Mouse (Mus musculus): Measurements from ENCODE around the gene Sgip1. TPM values are rescaled to one million over a fixed set of nuclear protein-coding genes. Genes with fewer than 3 reads are reported as not detected.

Gene Sgip1
- total RNA-seq, 2 experiments from 2014 or later, result 273 to 280 TPM

DNA sequence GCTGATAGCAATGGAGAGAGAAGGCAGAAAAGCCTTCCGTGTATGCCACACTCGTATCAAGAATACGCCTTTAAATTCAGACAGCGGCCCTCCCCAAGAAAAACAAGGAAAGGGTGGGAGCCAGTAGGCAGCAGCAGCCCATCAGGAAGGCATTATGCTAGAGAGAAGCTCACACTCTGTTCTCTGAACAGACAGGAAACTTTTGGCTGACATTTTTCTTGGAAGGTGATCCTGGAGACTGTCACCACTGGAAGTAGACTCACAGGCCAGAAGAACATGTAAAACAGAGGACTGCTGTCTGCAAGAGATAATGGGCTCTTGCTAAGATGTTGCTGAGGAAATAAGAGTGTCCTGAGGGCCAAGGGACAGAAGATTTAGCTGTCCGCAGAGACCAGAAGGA, 158.6 kb downstream of the Sgip1 start:
- no peak for DNase-seq

- DNase-seq, result no peak
Measured at GRCm38 (mm10) chr4:102900166-102900565, 159.1 kb downstream of the Sgip1 start.

GRCm38 (mm10) chr4:102907843-102908427, 166.8 kb downstream of the Sgip1 start:
- DNase-seq, result no peak

DNA sequence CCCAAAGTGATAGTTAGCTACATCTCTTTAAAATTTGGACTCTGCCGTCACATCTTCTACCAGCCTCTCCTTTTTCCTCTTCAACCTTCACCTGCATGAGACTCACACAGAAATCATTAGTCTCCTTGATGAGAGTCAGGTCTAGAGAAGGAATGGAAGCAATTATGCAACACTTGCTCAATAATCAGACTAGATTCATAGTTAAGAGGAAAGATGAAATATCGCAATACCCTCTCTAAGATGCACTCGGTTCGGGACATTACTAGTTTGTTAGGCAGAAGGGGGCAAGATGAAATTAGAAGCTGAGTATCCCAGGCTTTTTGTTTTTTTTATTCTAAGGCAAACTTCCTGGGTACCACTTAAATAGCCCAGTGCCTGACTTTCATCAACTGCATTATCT, 169.1 kb downstream of the Sgip1 start:
- DNase-seq, result no peak

GRCm38 (mm10) chr4:102913176-102913575, 172.1 kb downstream of the Sgip1 start:
- DNase-seq, result no peak

DNA sequence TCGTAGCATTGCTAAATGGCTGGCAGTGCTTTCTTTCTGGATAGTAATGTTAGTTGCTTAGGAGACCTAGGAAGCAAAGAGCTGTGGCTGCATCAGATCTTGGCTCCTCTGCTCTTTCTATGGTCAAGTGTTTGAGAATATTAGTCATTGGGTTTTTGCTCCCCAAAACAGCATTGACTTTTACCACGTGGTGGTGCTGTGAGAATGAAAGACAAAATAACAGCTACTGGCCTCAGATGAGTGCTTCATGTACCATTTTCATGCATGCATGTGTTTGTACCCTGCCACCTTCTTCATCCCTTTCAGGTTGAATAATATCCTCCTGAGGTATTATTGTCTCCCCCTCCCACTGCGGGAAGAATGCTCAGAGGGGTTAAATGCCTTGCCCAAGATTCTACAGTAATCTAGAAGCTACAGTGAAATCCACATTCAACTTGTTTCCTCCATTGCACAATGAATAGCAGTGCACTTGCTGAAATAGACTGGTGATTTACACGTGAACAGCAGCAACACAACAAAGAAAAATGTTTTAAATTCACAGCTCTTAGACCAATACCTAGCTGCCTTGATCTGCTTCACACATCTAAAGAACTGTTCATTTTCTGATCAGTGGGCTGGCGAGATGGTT, 172.7 kb downstream of the Sgip1 start:
- DNase-seq, result no peak

- DNase-seq, result no peak
Measured at GRCm38 (mm10) chr4:102918191-102918590, 177.1 kb downstream of the Sgip1 start.

DNA sequence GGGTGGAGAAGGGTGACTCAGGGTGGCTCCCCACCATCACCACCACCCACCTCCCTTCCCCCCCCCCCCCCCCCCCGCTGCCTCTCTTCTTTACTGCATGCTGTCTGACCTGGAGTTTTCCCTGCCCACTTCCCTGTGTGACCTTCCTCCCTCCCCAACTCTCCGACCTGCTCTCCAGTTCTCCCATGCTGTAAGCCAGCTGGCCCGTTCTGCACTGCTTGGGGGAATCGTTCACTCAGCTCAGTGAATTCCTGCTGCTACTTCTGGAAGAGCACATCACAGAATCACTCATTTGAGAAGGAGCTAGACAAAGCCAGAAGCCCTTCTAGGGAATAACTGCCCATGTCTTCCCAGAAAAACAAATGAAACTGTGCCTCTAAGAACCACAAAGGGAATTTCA, 188.4 kb downstream of the Sgip1 start:
- DNase-seq, result no peak

- DNase-seq, result peak in 1 of 2 experiments; percentile 7
Measured at GRCm38 (mm10) chr4:102930679-102931078, 189.6 kb downstream of the Sgip1 start.

- DNase-seq, result no peak
Measured at GRCm38 (mm10) chr4:102940266-102940665, 199.2 kb downstream of the Sgip1 start.

DNA sequence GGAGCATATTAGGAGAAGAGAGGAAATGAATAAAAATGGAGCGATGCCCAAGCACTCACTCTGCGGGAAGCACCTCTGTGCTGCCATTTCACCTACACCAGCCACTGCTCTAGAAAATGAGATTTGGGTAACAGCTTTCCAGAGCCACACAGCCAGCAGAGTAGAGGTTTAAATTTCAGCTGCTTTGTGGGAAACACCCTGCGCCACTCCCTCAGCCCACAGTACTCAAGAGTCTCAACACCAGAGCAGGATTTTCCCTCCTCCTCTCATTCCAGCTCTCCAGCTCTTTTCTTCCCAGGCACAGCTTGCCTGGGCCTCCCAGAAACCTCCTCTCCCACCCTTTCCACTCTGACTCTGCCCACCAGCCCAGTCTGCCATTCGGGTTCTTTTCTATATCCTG, 199.6 kb downstream of the Sgip1 start:
- no peak for DNase-seq

GRCm38 (mm10) chr4:102944325-102944724, 203.2 kb downstream of the Sgip1 start:
- DNase-seq, result no peak

- no peak for DNase-seq
Measured at GRCm38 (mm10) chr4:102952476-102952875, 211.4 kb downstream of the Sgip1 start.

GRCm38 (mm10) chr4:102955294-102955956, 214.3 kb downstream of the Sgip1 start:
- no peak for DNase-seq

DNA sequence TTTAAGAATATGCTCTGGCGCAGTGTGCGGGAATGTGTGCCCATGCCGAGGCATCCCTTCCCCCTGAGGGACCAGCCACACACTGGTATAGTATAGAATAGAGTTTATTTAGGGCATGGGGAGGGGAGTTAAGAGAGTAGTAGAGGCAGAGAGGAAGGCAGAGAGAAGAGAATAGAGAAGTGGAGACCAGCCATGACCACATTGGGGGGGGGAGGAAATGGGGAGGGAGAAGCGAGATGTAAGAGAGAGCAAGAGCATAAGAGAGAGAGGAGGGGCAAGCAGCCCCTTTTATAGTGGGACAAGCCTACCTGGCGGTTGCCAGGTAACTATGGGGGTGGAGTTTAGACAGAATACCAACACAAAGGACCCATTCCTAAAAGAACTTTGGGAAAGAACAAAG, 218.3 kb downstream of the Sgip1 start:
- DNase-seq, result no peak

DNA sequence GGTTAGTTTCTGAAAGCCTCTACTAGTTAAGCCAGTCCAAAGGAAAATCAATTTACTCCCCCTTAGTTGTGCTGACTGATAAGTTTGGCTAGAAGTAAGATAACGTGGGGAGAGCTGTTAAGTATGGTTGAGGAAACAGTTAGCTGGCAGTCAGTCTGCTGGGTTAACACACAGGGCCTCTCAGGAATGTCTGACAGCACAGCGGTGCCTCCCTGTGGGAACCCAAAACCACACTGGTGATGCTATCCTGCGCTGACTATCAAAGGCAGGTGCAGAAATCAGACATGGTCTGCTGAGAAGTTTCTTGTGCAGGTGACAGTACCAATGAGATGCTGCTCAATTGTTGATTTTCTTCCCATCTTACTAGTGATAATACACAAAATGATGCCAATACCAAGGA, 223.1 kb downstream of the Sgip1 start:
- DNase-seq, result no peak

DNA sequence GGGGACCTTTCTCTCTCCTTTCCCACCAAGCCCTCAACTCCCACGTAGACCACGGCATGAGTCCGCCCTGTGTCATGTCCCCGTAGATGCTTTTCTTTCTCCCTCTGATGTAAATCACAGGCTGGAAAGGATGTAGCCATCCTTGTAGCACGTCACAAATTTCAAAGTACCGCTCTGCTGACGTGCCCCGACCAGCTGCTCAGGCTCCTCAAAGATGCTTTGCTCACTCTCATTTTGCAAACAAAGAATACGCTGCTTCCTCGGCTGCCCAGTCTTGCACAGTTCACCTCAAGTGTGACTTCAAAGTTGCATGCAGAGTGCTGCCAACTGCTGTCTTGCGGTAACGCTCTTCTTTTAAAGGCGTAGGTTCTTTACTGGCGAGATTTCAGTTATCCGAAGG, 226.7 kb downstream of the Sgip1 start:
- DNase-seq, result no peak

DNA sequence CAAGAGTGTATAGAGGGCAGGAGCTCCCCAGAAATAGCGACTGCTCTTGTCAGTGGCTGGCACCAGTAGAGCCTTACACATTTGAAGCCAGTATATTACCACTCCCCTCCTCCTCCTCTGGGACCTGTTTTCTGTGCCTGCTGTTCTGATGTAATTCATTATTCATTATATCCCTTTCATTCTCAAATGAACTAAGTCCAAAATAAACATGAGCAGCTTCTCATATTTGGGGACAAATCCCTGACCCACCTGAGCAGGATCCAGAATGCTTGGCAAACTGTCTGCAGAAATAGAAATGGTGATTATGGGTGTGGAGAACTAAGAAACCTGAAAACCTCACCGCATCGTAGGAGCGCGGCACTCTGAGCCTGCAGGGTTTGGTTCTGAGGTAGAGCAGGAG, 228.5 kb downstream of the Sgip1 start:
- DNase-seq, result no peak

GRCm38 (mm10) chr4:102971159-102971558, 230.1 kb downstream of the Sgip1 start:
- no peak for DNase-seq

- no peak for DNase-seq
Measured at GRCm38 (mm10) chr4:102972071-102972470, 231.0 kb downstream of the Sgip1 start.

DNA sequence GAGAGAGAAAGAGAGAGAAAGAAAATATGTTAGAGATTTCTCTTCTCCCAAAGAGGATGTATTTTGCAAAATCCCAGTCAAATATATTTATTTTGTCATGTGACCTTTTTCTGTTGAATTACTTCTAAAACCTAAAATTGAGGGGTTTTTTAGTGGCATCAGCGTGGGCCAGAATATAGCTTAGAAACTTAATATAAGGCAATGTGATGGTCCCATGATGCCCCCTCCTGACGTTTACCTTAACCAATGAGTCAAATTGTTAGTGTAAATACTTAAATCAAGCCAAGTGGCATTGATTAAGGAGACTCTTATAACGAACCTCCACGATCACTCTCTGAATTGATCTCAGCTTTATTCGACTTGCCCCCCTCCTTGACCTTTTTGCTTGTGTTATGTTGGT, 233.1 kb downstream of the Sgip1 start:
- DNase-seq, result no peak

- DNase-seq, result no peak
Measured at GRCm38 (mm10) chr4:102976290-102977275, 235.5 kb downstream of the Sgip1 start.

DNA sequence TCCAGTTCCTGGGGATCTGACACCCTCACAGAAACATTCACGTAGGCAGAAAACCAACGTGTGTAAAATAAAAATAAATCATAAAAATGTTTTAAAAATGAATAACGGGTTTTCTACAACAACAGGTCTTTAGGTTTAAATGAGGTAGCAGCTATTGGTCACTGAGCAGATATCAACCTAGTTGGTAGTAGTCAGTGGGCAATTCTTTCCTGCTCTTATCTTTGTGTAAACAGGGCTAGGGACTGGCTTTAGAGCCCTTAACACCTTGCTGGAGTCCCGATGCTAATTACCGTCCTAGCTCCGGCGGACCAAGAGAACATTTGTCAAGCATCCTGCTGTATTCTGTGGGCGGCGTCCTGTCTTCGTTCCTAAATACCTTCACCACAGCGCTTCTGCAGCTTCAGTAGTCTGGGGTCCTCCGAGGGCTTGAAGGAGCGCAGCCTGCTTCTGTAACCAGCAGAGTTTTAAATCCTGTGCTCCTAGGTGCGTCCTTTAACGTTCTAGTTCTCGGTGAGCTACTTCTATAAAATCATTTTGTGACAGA, 236.8 kb downstream of the Sgip1 start:
- no peak for DNase-seq

Measured in layer of hippocampus, postnatal 36 days (tissue).